Mouse (Mus musculus) bone marrow, adult 2 months (tissue): ENCODE measurements around the gene BC048507. TPM values are rescaled to one million over a fixed set of nuclear protein-coding genes. Genes with fewer than 3 reads are reported as not detected.

Experiments
- H3K27ac ChIP-seq: fragments of 200-500 bp; 2 replicates; pipeline ENCODE4 v1.5.1; 2012; ENCODE audit warnings: low read depth, mild to moderate bottlenecking, control low read depth, inconsistent platforms, low read length; ENCODE audit not compliant: control insufficient read depth, poor library complexity, insufficient read depth
- H3K4me1 ChIP-seq: fragments of 200-500 bp; 2 replicates; pipeline ENCODE4 v1.6.1; 2011; ENCODE audit warnings: low read length; ENCODE audit not compliant: control insufficient read depth, insufficient read depth
- H3K4me3 ChIP-seq: fragments of 200-500 bp; replicated peaks from 2 replicates; pipeline ENCODE3; 2011; ENCODE audit warnings: mild to moderate bottlenecking, low read depth, low read length, control low read depth; ENCODE audit not compliant: control insufficient read depth
- CTCF ChIP-seq: fragments of 200-500 bp; IDR thresholded peaks from 2 replicates; pipeline ENCODE4 v1.5.1; 2011; ENCODE audit warnings: low read length, control low read depth; ENCODE audit not compliant: control insufficient read depth, insufficient read depth
- POLR2A ChIP-seq: fragments of 200-500 bp; IDR thresholded peaks from 2 replicates; pipeline ENCODE4 v1.6.1; 2011; ENCODE audit warnings: low read depth, mild to moderate bottlenecking, control low read depth, low read length, borderline replicate concordance; ENCODE audit not compliant: control insufficient read depth
- WGBS: fragments of 180-500 bp; shearing (Covaris S2); methylation state at CpG from one replicate; pipeline ENCODE4 v1.1.7; 2018; 5-methylcytosine and 5-hydroxymethylcytosine counted together
- polyA plus RNA-seq: library from polyadenylated mRNA; stranded (reverse); fragments of >200 nt; gene quantifications from 2 replicates; pipeline ENCODE4 v1.2.4, GENCODE M21; 2011; ENCODE audit warnings: low replicate concordance; ENCODE audit not compliant: missing spikeins, insufficient read depth, insufficient read length

The BC048507 gene
- polyA plus RNA-seq, 1 experiment = not detected

DNA sequence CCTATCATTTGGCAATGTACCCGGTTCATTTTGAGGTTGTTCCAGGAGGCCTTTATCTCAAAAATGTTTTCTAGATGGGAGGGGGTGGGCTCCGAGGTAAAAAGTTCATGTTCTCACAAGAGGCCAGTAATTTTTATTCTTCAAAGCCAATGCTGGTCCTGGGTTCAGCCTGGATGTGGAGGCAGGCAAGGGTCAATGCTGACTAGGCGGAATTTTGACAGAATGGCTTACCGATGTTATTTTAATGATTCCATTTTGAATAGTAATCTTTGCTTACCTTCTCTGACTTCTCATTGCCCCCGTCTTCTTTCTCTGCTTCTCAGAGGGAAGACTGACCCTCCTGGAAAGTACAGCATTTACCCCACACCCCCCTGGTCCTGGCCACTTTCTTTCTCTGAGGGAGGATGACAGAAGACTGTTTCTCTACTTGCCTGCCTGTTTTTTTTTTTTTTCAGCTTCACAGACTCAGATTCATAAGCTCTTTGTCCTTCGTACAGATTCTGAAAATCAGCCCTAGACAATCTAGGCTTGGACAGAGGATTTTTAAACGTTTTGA is 13.7 kb downstream of the BC048507 start:
- TF ChIP-seq CTCF (no peak), POLR2A (no peak)
- Histone ChIP-seq H3K4me3 (no peak overlapping the region), H3K4me1 (no peaks in the 10 kb centered on the region), H3K27ac (no peak overlapping the region)
- 67% methylated on average over 6 of the region's 7 CpGs for WGBS

DNA sequence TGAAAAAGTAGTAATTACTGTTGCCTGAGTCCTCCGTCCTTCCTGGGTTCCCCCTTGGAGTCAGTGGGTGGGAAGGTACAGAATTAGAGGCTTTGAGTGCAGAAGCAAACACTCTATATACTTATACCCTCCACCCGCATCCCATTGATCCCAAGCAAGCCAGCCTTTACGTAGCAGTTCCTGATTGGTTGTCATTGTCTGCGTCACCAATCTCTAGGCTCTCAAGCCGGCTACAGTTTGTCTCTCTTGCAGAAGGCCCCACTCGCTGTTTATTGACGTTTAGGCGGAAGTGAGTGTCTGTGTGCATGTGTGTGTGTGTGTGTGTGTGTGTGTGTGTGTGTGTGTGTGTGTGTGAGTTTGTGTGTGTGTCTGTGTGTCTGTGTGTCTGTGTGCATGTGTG is 20.8 kb downstream of the BC048507 start:
- H3K27ac ChIP-seq = no peak overlapping the region
- no peak overlapping the region for H3K4me3 ChIP-seq
- 92% methylated on average over 8 of the region's 8 CpGs for WGBS
- TF ChIP-seq CTCF (no peak), POLR2A (no peak)
- no peaks in the 10 kb centered on the region for H3K4me1 ChIP-seq

DNA sequence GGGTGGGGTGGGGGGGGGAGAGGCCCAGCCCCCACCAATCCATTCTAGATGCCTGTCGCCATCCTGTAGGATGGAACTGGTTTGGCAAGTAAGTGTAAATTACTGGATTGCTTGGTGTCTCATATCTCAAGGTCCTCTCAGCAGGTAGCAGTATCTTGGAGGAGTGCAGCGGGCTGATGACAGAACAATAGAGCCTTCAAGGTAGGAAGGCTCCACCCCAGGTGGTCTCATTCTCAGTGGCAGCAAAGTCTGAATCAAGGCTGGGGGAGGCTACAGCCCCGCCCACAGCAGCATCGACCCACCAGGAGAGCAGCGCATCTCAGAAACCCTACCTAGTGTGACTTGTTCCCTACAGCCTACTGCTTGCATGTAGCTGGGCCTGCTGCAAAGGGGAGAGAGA is 46.6 kb downstream of the BC048507 start:
- Histone ChIP-seq H3K27ac (no peak overlapping the region), H3K4me3 (no peak overlapping the region), H3K4me1 (no peaks in the 10 kb centered on the region)
- TF ChIP-seq POLR2A (no peak), CTCF (no peak)
- 37% methylated on average over 5 of the region's 5 CpGs for WGBS

Other genes with a start within 250 kb of the BC048507 start
- not detected in 2 replicates for gene Gm49345, start 225.6 kb upstream of the BC048507 start, polyA plus RNA-seq
- gene Zfp729a, start 225.5 kb upstream of the BC048507 start, polyA plus RNA-seq = 0.83 and 8.7 TPM in 2 replicates
- 1.9 and 11.3 TPM in 2 replicates for gene Zfp738, start 176.3 kb upstream of the BC048507 start, polyA plus RNA-seq
- 2.2 and 4.5 TPM in 2 replicates for gene Zfp65, start 134.2 kb upstream of the BC048507 start, polyA plus RNA-seq
- 0.92 and 1.0 TPM in 2 replicates for gene Zfp85, start 108.1 kb upstream of the BC048507 start, polyA plus RNA-seq
- gene Zfp493, start 83.6 kb upstream of the BC048507 start, polyA plus RNA-seq = 1.8 and 2.5 TPM in 2 replicates
- gene Zfp273, start 49.6 kb upstream of the BC048507 start, polyA plus RNA-seq = 1.4 and 2.8 TPM in 2 replicates
- 10.4 TPM in 1 of 2 replicates, not detected in the other for gene Gm10037, start 32.2 kb upstream of the BC048507 start, polyA plus RNA-seq